Mouse (Mus musculus): ENCODE results near the gene Akr1cl.

Akr1cl gene

DNA sequence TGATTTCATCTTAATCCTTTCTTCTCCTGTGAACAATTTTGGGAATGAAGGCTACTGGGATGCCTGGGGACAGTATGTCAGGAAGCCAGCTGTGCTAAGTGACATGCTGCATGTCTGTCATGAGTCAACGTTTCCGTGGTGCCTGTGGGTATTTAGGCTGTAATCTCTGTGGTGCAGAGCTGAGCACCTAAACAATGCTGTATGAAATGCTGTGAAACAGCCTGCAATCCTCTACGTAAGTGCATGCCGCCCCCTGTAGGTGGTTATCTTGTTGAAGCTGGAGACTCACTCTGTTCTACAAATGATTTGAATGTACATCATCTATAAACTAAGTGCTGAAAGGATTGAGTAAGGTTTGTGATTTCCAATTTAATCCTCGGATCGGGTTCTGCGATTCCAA is 46.4 kb downstream of the Akr1cl start:
- peak; percentile 82 for DNase-seq

DNA sequence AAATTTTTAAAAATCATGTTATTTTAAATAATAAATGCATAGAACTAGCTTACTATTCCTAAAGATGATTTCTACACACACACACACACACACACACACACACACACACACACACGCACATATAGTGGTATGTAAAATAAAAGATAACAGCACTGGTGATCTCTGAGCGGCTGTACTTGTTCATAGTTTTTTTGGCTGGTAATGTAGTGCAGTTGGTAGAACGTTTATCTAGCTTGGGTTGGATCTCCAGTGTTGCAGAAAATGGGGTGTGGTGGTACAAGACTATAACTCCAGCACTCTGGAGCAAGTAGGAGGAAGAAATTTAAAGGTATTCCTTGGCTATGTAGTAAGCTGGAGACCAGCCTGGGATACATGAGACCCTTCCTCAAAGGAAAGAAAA is 49.3 kb downstream of the Akr1cl start:
- no peak for DNase-seq

DNA sequence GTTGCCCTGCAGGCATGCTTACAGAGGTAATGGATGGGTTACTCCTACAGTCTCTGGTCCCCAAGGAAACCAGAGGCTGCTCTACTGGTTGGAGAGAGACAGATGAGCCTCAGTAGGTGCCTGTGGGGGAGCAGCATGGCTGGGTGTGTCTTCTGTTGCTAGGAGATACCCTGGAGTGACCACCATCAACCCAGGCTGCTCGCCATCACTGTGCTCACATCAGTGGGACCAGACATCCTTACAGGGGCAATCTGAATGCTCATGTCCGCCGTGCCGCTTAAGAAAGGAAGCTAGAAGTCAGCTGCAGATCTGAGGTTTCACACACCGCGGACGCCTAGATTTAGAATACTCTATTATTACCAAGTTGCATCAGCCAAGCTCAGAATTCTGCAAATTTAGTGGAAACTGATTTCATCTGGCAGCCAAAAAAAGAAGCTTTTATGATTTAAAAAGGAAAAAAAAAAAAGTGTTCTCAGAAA is 54.2 kb downstream of the Akr1cl start:
- peak; percentile 38 for DNase-seq

DNA sequence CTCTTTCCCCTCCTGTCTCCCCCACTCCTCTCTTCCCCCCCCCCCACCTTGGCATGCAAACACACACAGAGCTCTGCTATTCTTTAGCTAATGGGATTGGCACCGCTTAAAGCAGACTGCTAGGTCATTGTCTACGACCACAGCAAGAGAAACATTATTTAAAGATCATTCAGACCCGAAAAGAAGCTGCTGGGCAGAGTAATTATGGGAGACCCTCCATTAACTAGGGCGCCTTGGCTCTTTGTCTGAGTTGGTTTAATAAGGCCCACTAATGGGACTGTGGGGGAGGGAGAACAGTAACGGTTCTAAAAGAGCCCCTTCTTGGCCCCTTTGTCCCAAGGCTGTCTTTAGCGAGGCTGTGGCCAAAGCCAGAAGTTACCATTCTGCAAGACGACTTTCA is 57.2 kb downstream of the Akr1cl start:
- no peak for DNase-seq

DNA sequence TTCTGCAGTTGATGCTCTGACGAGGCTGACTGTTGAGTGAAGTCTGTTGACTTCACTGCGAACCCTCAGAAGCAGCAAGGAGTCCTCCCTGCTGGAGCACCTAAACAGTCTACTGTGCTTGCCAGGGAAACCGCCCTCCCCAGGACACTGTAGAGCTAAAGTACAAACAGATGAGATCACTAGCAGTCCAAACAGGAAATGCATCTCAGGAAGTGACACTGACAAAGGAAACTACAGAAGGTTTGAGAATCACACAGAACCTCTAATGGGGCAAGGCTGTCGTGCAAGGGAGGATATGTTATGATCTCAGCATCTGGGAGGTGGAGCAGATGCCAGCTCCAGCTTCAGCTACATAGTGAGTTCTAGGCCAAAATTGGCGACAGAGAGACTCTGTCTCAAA is 61.9 kb downstream of the Akr1cl start:
- no peak for DNase-seq
